Mouse (Mus musculus): Measurements from ENCODE around the gene Ppp4r1. TPM values are rescaled to one million over a fixed set of nuclear protein-coding genes. Genes with fewer than 3 reads are reported as not detected.

Gene Ppp4r1
- polyA plus RNA-seq, 1 experiment, result 28.6 TPM

- Histone ChIP-seq H3K27ac (ENCODE audit: control insufficient read depth, insufficient read depth, low read depth, low read length, poor library complexity) (no peak overlapping the region), H3K4me3 (replicated peaks; ENCODE audit: control insufficient read depth, low read depth, low read length) (no peak overlapping the region), H3K4me1 (ENCODE audit: control insufficient read depth, insufficient read depth, low read length) (no peaks in the 10 kb centered on the region; the same call in 1 of the 2 replicates)
- TF ChIP-seq POLR2A (IDR thresholded peaks at IDR 0.05; ENCODE audit: borderline replicate concordance, control insufficient read depth, low read depth, low read length) (no peak), CTCF (IDR thresholded peaks at IDR 0.05; ENCODE audit: control insufficient read depth, insufficient read depth, low read length) (no peak)
- WGBS, result 74% methylated on average over 4 of the region's 4 CpGs
Measured at GRCm38 (mm10) chr17:65777461-65777860, 4.9 kb upstream of the Ppp4r1 start.

GRCm38 (mm10) chr17:65780970-65781369 lies 1.4 kb upstream of the Ppp4r1 start:
- H3K27ac ChIP-seq (ENCODE audit: control insufficient read depth, insufficient read depth, low read depth, low read length, poor library complexity), result no peak overlapping the region
- no peak overlapping the region for H3K4me3 ChIP-seq (replicated peaks; ENCODE audit: control insufficient read depth, low read depth, low read length)
- 80% methylated on average over 2 of the region's 2 CpGs for WGBS
- H3K4me1 ChIP-seq (ENCODE audit: control insufficient read depth, insufficient read depth, low read length), result no peaks in the 10 kb centered on the region; the same call in 1 of the 2 replicates
- TF ChIP-seq CTCF (IDR thresholded peaks at IDR 0.05; ENCODE audit: control insufficient read depth, insufficient read depth, low read length) (no peak), POLR2A (IDR thresholded peaks at IDR 0.05; ENCODE audit: borderline replicate concordance, control insufficient read depth, low read depth, low read length) (no peak)

- peak overlapping the region; percentile 78 for H3K4me3 ChIP-seq (replicated peaks; ENCODE audit: control insufficient read depth, low read depth, low read length)
- TF ChIP-seq POLR2A (IDR thresholded peaks at IDR 0.05; ENCODE audit: borderline replicate concordance, control insufficient read depth, low read depth, low read length) (peak; percentile 43; the same call in 1 of the 2 replicates), CTCF (IDR thresholded peaks at IDR 0.05; ENCODE audit: control insufficient read depth, insufficient read depth, low read length) (no peak)
- H3K4me1 ChIP-seq (ENCODE audit: control insufficient read depth, insufficient read depth, low read length), result no peaks in the 10 kb centered on the region; the same call in 1 of the 2 replicates
- peak overlapping the region; percentile 100 for H3K27ac ChIP-seq (ENCODE audit: control insufficient read depth, insufficient read depth, low read depth, low read length, poor library complexity)
- 6% methylated on average over 135 of the region's 135 CpGs for WGBS
Measured at GRCm38 (mm10) chr17:65783182-65784161, 1.1 kb downstream of the Ppp4r1 start.

GRCm38 (mm10) chr17:65784610-65785140 lies 2.3 kb downstream of the Ppp4r1 start:
- no peak for TF ChIP-seq CTCF (IDR thresholded peaks at IDR 0.05; ENCODE audit: control insufficient read depth, insufficient read depth, low read length)
- TF ChIP-seq POLR2A (IDR thresholded peaks at IDR 0.05; ENCODE audit: borderline replicate concordance, control insufficient read depth, low read depth, low read length), result no peak
- Histone ChIP-seq H3K4me3 (replicated peaks; ENCODE audit: control insufficient read depth, low read depth, low read length) (peak overlapping the region; percentile 49), H3K4me1 (ENCODE audit: control insufficient read depth, insufficient read depth, low read length) (no peaks in the 10 kb centered on the region; the same call in 1 of the 2 replicates), H3K27ac (ENCODE audit: control insufficient read depth, insufficient read depth, low read depth, low read length, poor library complexity) (peak overlapping the region; percentile 81; the same call in 1 of the 2 replicates)
- WGBS, result 54% methylated on average over 8 of the region's 8 CpGs

- Histone ChIP-seq H3K4me1 (ENCODE audit: control insufficient read depth, insufficient read depth, low read length) (no peaks in the 10 kb centered on the region; the same call in 1 of the 2 replicates), H3K27ac (ENCODE audit: control insufficient read depth, insufficient read depth, low read depth, low read length, poor library complexity) (no peak overlapping the region), H3K4me3 (replicated peaks; ENCODE audit: control insufficient read depth, low read depth, low read length) (no peak overlapping the region)
Measured at GRCm38 (mm10) chr17:65785707-65786106, 3.3 kb downstream of the Ppp4r1 start.

GRCm38 (mm10) chr17:65786225-65786624 lies 3.9 kb downstream of the Ppp4r1 start:
- no peak overlapping the region for H3K4me3 ChIP-seq (replicated peaks; ENCODE audit: control insufficient read depth, low read depth, low read length)
- no peaks in the 10 kb centered on the region; the same call in 1 of the 2 replicates for H3K4me1 ChIP-seq (ENCODE audit: control insufficient read depth, insufficient read depth, low read length)
- WGBS, result 36% methylated on average over 7 of the region's 7 CpGs
- TF ChIP-seq CTCF (IDR thresholded peaks at IDR 0.05; ENCODE audit: control insufficient read depth, insufficient read depth, low read length) (peak; percentile 68), POLR2A (IDR thresholded peaks at IDR 0.05; ENCODE audit: borderline replicate concordance, control insufficient read depth, low read depth, low read length) (no peak)
- peak overlapping the region; percentile 64; the same call in 1 of the 2 replicates for H3K27ac ChIP-seq (ENCODE audit: control insufficient read depth, insufficient read depth, low read depth, low read length, poor library complexity)

More at GRCm38 (mm10) chr17:65785707-65786106, 3.3 kb downstream of the Ppp4r1 start:
- no peak for TF ChIP-seq CTCF (IDR thresholded peaks at IDR 0.05; ENCODE audit: control insufficient read depth, insufficient read depth, low read length)
- no peak for TF ChIP-seq POLR2A (IDR thresholded peaks at IDR 0.05; ENCODE audit: borderline replicate concordance, control insufficient read depth, low read depth, low read length)

GRCm38 (mm10) chr17:65787261-65787660 lies 4.9 kb downstream of the Ppp4r1 start:
- H3K4me1 ChIP-seq (ENCODE audit: control insufficient read depth, insufficient read depth, low read length), result no peaks in the 10 kb centered on the region; the same call in 1 of the 2 replicates
- 81% methylated on average over 4 of the region's 4 CpGs for WGBS

More at GRCm38 (mm10) chr17:65787261-65787660, 4.9 kb downstream of the Ppp4r1 start:
- Histone ChIP-seq H3K27ac (ENCODE audit: control insufficient read depth, insufficient read depth, low read depth, low read length, poor library complexity) (no peak overlapping the region), H3K4me3 (replicated peaks; ENCODE audit: control insufficient read depth, low read depth, low read length) (no peak overlapping the region)
- TF ChIP-seq POLR2A (IDR thresholded peaks at IDR 0.05; ENCODE audit: borderline replicate concordance, control insufficient read depth, low read depth, low read length) (no peak), CTCF (IDR thresholded peaks at IDR 0.05; ENCODE audit: control insufficient read depth, insufficient read depth, low read length) (no peak)

Data from bone marrow, adult 2 months (tissue).